Comparison of ENCODE assay signal across 9 mouse cellular contexts in genomic region chr11:97338302-97338976, GRCm38 (mm10). TPM values are rescaled to one million over a fixed set of nuclear protein-coding genes. Genes with fewer than 3 reads are reported as not detected.
A peak's percentile ranks its signal among the peaks of the same experiment; 100 is the strongest.
DNase-seq lines count a peak whose midpoint lies in the region; ATAC-seq and TF ChIP-seq lines count a peak whose summit lies in the region.
"Had no signal": no experiment of that assay in that cellular context is flagged by ENCODE, and none has a peak within 500 bp of the region (broad histone marks: within the 10 kb centered on the region; RNA-seq: fewer than 3 reads in every experiment).

No protein-coding gene starts in this region.

- intact Hi-C loops in gastrocnemius, postnatal 14 days (cut with DNase I; ENCODE audit: low total_unique reads), result no loop called here

- no peak overlapping the region for H3K9ac ChIP-seq in liver, postnatal 0 days (replicated peaks)
- no peak overlapping the region for H3K9ac ChIP-seq in forebrain, postnatal 0 days
- peak overlapping the region; percentile 34; the same call in 1 of the 2 replicates for H3K9ac ChIP-seq in limb, embryonic 14.5 days (ENCODE audit: low read depth, low read length, severe bottlenecking)
- H3K9ac ChIP-seq in stomach, embryonic 16.5 days (ENCODE audit: low read length), result peak overlapping the region; percentile 41; the same call in 1 of the 2 replicates
- H3K9ac ChIP-seq: neural tube, embryonic 12.5 days had no signal

- H3K4me2 ChIP-seq in liver, postnatal 0 days (ENCODE audit: low read depth, low read length), result no peak overlapping the region
- H3K4me2 ChIP-seq in forebrain, postnatal 0 days (ENCODE audit: low read depth), result peak overlapping the region; percentile 17; the same call in 1 of the 2 replicates
- peak overlapping the region; percentile 38 for H3K4me2 ChIP-seq in limb, embryonic 14.5 days (replicated peaks; ENCODE audit: low read depth, low read length, severe bottlenecking)
- H3K4me2 ChIP-seq in stomach, embryonic 16.5 days (ENCODE audit: low read depth, low read length), result peak overlapping the region; percentile 34
- H3K4me2 ChIP-seq: neural tube, embryonic 12.5 days had no signal

- no peak overlapping the region for H3K27ac ChIP-seq in liver, postnatal 0 days (ENCODE audit: low read depth)
- H3K27ac ChIP-seq in forebrain, postnatal 0 days (ENCODE audit: low read depth, low read length), result no peak overlapping the region
- peak overlapping the region; percentile 74 for H3K27ac ChIP-seq in limb, embryonic 14.5 days (replicated peaks; ENCODE audit: low read depth, low read length)
- peak overlapping the region; percentile 83 for H3K27ac ChIP-seq in stomach, embryonic 16.5 days (ENCODE audit: low read length)
- H3K27ac ChIP-seq: neural tube, embryonic 12.5 days had no signal

- no peak for ATAC-seq in liver, postnatal 0 days
- no peak for ATAC-seq in forebrain, postnatal 0 days
- ATAC-seq in limb, embryonic 14.5 days (ENCODE audit: low FRiP score, low read depth), result peak; percentile 72; the same call in 1 of the 2 replicates
- ATAC-seq in stomach, embryonic 16.5 days (ENCODE audit: insufficient read depth, low FRiP score), result peak; percentile 83; the same call in 1 of the 2 replicates
- ATAC-seq in megakaryocyte, adult 5-6 weeks (ENCODE audit: poor library complexity, severe bottlenecking), result no peak

- DNase-seq in liver, result peak; percentile 24
- DNase-seq in liver, postnatal 0 days, result no peak
- DNase-seq in forebrain, postnatal 0 days, result no peak
- peak; percentile 56 for DNase-seq in limb, embryonic 14.5 days (ENCODE audit: low spot score)
- DNase-seq in left cerebral cortex, adult 18-20 months (ENCODE audit: low spot score in 2 of 2), result no peak
- no peak for DNase-seq in gastrocnemius, postnatal 14 days

- H3K4me1 ChIP-seq in liver, postnatal 0 days (ENCODE audit: insufficient read depth), result peaks cover 5% of the 10 kb centered on the region
- H3K4me1 ChIP-seq in forebrain, postnatal 0 days (ENCODE audit: insufficient read depth), result no peaks in the 10 kb centered on the region
- H3K4me1 ChIP-seq in limb, embryonic 14.5 days (ENCODE audit: control insufficient read depth, insufficient read depth, low read length), result peaks cover 14% of the 10 kb centered on the region
- peaks cover 17% of the 10 kb centered on the region for H3K4me1 ChIP-seq in stomach, embryonic 16.5 days (ENCODE audit: control insufficient read depth, insufficient read depth, low read length)

- no peak for TF ChIP-seq EP300 in liver, postnatal 0 days (IDR thresholded peaks at IDR 0.05; ENCODE audit: low read depth)

- H3K4me3 ChIP-seq in liver, postnatal 0 days (ENCODE audit: low read depth, low read length), result no peak overlapping the region
- H3K4me3 ChIP-seq in forebrain, postnatal 0 days (ENCODE audit: low read depth, low read length), result no peak overlapping the region
- H3K4me3 ChIP-seq in limb, embryonic 14.5 days (replicated peaks; ENCODE audit: low read length), result 0 out of 2 replicates have a peak overlapping the region, but pooled peaks have one; percentile 1
- peak overlapping the region; percentile 2; the same call in 1 of the 2 replicates for H3K4me3 ChIP-seq in stomach, embryonic 16.5 days (replicated peaks; ENCODE audit: low read length)
- H3K4me3 ChIP-seq: neural tube, embryonic 12.5 days had no signal

- 0 out of 2 replicates have a peak, but pooled peaks cover 3% of the 10 kb centered on the region for H3K27me3 ChIP-seq in liver, postnatal 0 days (ENCODE audit: insufficient read depth, low read length)
- no peaks in the 10 kb centered on the region for H3K27me3 ChIP-seq in forebrain, postnatal 0 days (ENCODE audit: insufficient read depth, low read length)
- no peaks in the 10 kb centered on the region for H3K27me3 ChIP-seq in limb, embryonic 14.5 days (ENCODE audit: control insufficient read depth, insufficient read depth, low read length)
- H3K27me3 ChIP-seq in stomach, embryonic 16.5 days (ENCODE audit: control insufficient read depth, insufficient read depth, low read length), result no peaks in the 10 kb centered on the region
- H3K27me3 ChIP-seq: neural tube, embryonic 12.5 days had no signal

- H3K9me3 ChIP-seq in liver, postnatal 0 days (ENCODE audit: low read length), result no peaks in the 10 kb centered on the region
- H3K9me3 ChIP-seq in forebrain, postnatal 0 days (ENCODE audit: low read length), result no peaks in the 10 kb centered on the region
- no peaks in the 10 kb centered on the region for H3K9me3 ChIP-seq in limb, embryonic 14.5 days (ENCODE audit: control insufficient read depth, low read length)
- H3K9me3 ChIP-seq in stomach, embryonic 16.5 days (replicated peaks; ENCODE audit: control insufficient read depth, low read length), result no peaks in the 10 kb centered on the region
- H3K9me3 ChIP-seq: neural tube, embryonic 12.5 days had no signal

- 60% methylated on average over 21 of the region's 21 CpGs for WGBS in liver, postnatal 0 days (ENCODE audit: insufficient replicate concordance)
- 46% methylated on average over 21 of the region's 21 CpGs for WGBS in forebrain, postnatal 0 days
- WGBS in limb, embryonic 14.5 days, result 43% methylated on average over 21 of the region's 21 CpGs
- WGBS in stomach, embryonic 16.5 days, result 32% methylated on average over 21 of the region's 21 CpGs

- no peak for TF ChIP-seq CTCF in liver, postnatal 0 days (IDR thresholded peaks at IDR 0.05; ENCODE audit: low read depth)
- no peak for TF ChIP-seq CTCF in forebrain, postnatal 0 days (IDR thresholded peaks at IDR 0.05; ENCODE audit: low read depth)

- H3K36me3 ChIP-seq in liver, postnatal 0 days (replicated peaks; ENCODE audit: insufficient read depth, low read length), result no peaks in the 10 kb centered on the region
- H3K36me3 ChIP-seq in forebrain, postnatal 0 days (ENCODE audit: insufficient read depth), result no peaks in the 10 kb centered on the region
- no peaks in the 10 kb centered on the region for H3K36me3 ChIP-seq in limb, embryonic 14.5 days (ENCODE audit: control insufficient read depth, insufficient read depth, low read length)
- no peaks in the 10 kb centered on the region for H3K36me3 ChIP-seq in stomach, embryonic 16.5 days (ENCODE audit: control insufficient read depth, insufficient read depth, low read length)
- H3K36me3 ChIP-seq: neural tube, embryonic 12.5 days had no signal

- TF ChIP-seq POLR2A in limb, embryonic 14.5 days (IDR thresholded peaks at IDR 0.05; ENCODE audit: borderline replicate concordance, extremely low read depth, insufficient read depth, insufficient read length), result no peak

RNA-seq across cellular contexts. Expression of gene Gpr179, which starts 13.4 kb away (rescaled TPM):
- 0.04 TPM in 1 of 2 replicates, not detected in the other for polyA plus RNA-seq in liver, postnatal 0 days (2015; fragmentation: Nextera tagmentation; extraction: Ambion mirVana)
- total RNA-seq in forebrain, postnatal 0 days (2014; rRNA removed), result 0.46 and 0.62 TPM in 2 replicates
- polyA plus RNA-seq in forebrain, postnatal 0 days (2015; fragmentation: Nextera tagmentation; extraction: Ambion mirVana), result 0.21 and 0.45 TPM in 2 replicates
- polyA plus RNA-seq in limb, embryonic 14.5 days (2012; rRNA removed), result 0.08 and 0.09 TPM in 2 replicates
- polyA plus RNA-seq in limb, embryonic 14.5 days (2014; fragmentation: Nextera tagmentation; extraction: Ambion mirVana), result 0.07 TPM in 2 replicates
- polyA plus RNA-seq in stomach, embryonic 16.5 days (2015; fragmentation: Nextera tagmentation; extraction: Ambion mirVana), result 0.25 and 0.36 TPM in 2 replicates
- not detected in 2 replicates for total RNA-seq in megakaryocyte, adult 5-6 weeks (2015)
- total RNA-seq in megakaryocyte, adult 5-6 weeks (2017), result under 0.01 TPM in 1 of 2 replicates, not detected in the other
- under 1 TPM; 0.09 to 0.12 TPM for total RNA-seq in left cerebral cortex, adult 18-20 months (2021)
- total RNA-seq in gastrocnemius, postnatal 14 days (2021), result under 1 TPM in 1 of 2 experiments, not detected in 1; 0.27 TPM

RNA-seq across cellular contexts. Expression of gene Mrpl45, which starts 22.9 kb away (rescaled TPM):
- 18.3 and 19.8 TPM in 2 replicates for polyA plus RNA-seq in liver, postnatal 0 days (2015; fragmentation: Nextera tagmentation; extraction: Ambion mirVana)
- 29.0 and 34.9 TPM in 2 replicates for total RNA-seq in forebrain, postnatal 0 days (2014; rRNA removed)
- 33.3 and 37.7 TPM in 2 replicates for polyA plus RNA-seq in forebrain, postnatal 0 days (2015; fragmentation: Nextera tagmentation; extraction: Ambion mirVana)
- 20.3 and 22.7 TPM in 2 replicates for polyA plus RNA-seq in limb, embryonic 14.5 days (2012; rRNA removed)
- 42.4 and 42.8 TPM in 2 replicates for polyA plus RNA-seq in limb, embryonic 14.5 days (2014; fragmentation: Nextera tagmentation; extraction: Ambion mirVana)
- 38.5 and 38.6 TPM in 2 replicates for polyA plus RNA-seq in stomach, embryonic 16.5 days (2015; fragmentation: Nextera tagmentation; extraction: Ambion mirVana)
- total RNA-seq in megakaryocyte, adult 5-6 weeks (2015), result 17.2 and 19.8 TPM in 2 replicates
- total RNA-seq in megakaryocyte, adult 5-6 weeks (2017), result 8.2 and 15.2 TPM in 2 replicates
- total RNA-seq in left cerebral cortex, adult 18-20 months (2021), result 10 to 100 TPM; 27.7 to 30.7 TPM
- total RNA-seq in gastrocnemius, postnatal 14 days (2021), result 10 to 100 TPM; 32.0 to 36.0 TPM

RNA-seq across cellular contexts. Expression of gene Socs7, which starts 23.9 kb away (rescaled TPM):
- 0.89 and 0.92 TPM in 2 replicates for polyA plus RNA-seq in liver, postnatal 0 days (2015; fragmentation: Nextera tagmentation; extraction: Ambion mirVana)
- total RNA-seq in forebrain, postnatal 0 days (2014; rRNA removed), result 54.9 and 64.3 TPM in 2 replicates
- polyA plus RNA-seq in forebrain, postnatal 0 days (2015; fragmentation: Nextera tagmentation; extraction: Ambion mirVana), result 5.3 and 6.4 TPM in 2 replicates
- polyA plus RNA-seq in limb, embryonic 14.5 days (2012; rRNA removed), result 13.7 and 14.1 TPM in 2 replicates
- 2.6 and 3.0 TPM in 2 replicates for polyA plus RNA-seq in limb, embryonic 14.5 days (2014; fragmentation: Nextera tagmentation; extraction: Ambion mirVana)
- polyA plus RNA-seq in stomach, embryonic 16.5 days (2015; fragmentation: Nextera tagmentation; extraction: Ambion mirVana), result 2.8 and 3.4 TPM in 2 replicates
- total RNA-seq in megakaryocyte, adult 5-6 weeks (2015), result 4.0 and 4.4 TPM in 2 replicates
- total RNA-seq in megakaryocyte, adult 5-6 weeks (2017), result 7.6 and 8.5 TPM in 2 replicates
- 10 to 100 TPM; 80.9 to 92.7 TPM for total RNA-seq in left cerebral cortex, adult 18-20 months (2021)
- 10 to 100 TPM; 32.4 to 36.2 TPM for total RNA-seq in gastrocnemius, postnatal 14 days (2021)

RNA-seq across cellular contexts. Expression of gene Npepps, which starts 58.0 kb away (rescaled TPM):
- polyA plus RNA-seq in liver, postnatal 0 days (2015; fragmentation: Nextera tagmentation; extraction: Ambion mirVana), result 11.3 and 16.5 TPM in 2 replicates
- 66.5 and 98.7 TPM in 2 replicates for total RNA-seq in forebrain, postnatal 0 days (2014; rRNA removed)
- 62.5 and 92.1 TPM in 2 replicates for polyA plus RNA-seq in forebrain, postnatal 0 days (2015; fragmentation: Nextera tagmentation; extraction: Ambion mirVana)
- polyA plus RNA-seq in limb, embryonic 14.5 days (2012; rRNA removed), result 54.6 and 63.5 TPM in 2 replicates
- 73.9 and 83.6 TPM in 2 replicates for polyA plus RNA-seq in limb, embryonic 14.5 days (2014; fragmentation: Nextera tagmentation; extraction: Ambion mirVana)
- 94.7 and 95.8 TPM in 2 replicates for polyA plus RNA-seq in stomach, embryonic 16.5 days (2015; fragmentation: Nextera tagmentation; extraction: Ambion mirVana)
- total RNA-seq in megakaryocyte, adult 5-6 weeks (2015), result 39.3 and 45.0 TPM in 2 replicates
- 32.3 and 41.5 TPM in 2 replicates for total RNA-seq in megakaryocyte, adult 5-6 weeks (2017)
- total RNA-seq in left cerebral cortex, adult 18-20 months (2021), result 100 to 1,000 TPM; 136 to 140 TPM
- 10 to 100 TPM; 46.3 to 54.3 TPM for total RNA-seq in gastrocnemius, postnatal 14 days (2021)

Comparison
In these comparisons a context has a peak if more than half of its experiments do, and no peak if none do; other contexts are left out.
1. DNase-seq: peak in liver (single experiment) and limb, embryonic 14.5 days (single experiment); none in liver, postnatal 0 days (single experiment), forebrain, postnatal 0 days (single experiment), left cerebral cortex, adult 18-20 months (0 of 2) and gastrocnemius, postnatal 14 days (single experiment).
2. ATAC-seq: peak in limb, embryonic 14.5 days (single experiment) and stomach, embryonic 16.5 days (single experiment); none in liver, postnatal 0 days (single experiment), forebrain, postnatal 0 days (single experiment) and megakaryocyte, adult 5-6 weeks (single experiment).
3. H3K27ac ChIP-seq: peak in limb, embryonic 14.5 days (single experiment) and stomach, embryonic 16.5 days (single experiment); none in liver, postnatal 0 days (single experiment) and forebrain, postnatal 0 days (single experiment).
4. H3K4me3 ChIP-seq: peak in limb, embryonic 14.5 days (single experiment) and stomach, embryonic 16.5 days (single experiment); none in liver, postnatal 0 days (single experiment) and forebrain, postnatal 0 days (single experiment).
5. H3K9ac ChIP-seq: peak in limb, embryonic 14.5 days (single experiment) and stomach, embryonic 16.5 days (single experiment); none in liver, postnatal 0 days (single experiment) and forebrain, postnatal 0 days (single experiment).